ENCODE assay signal across 9 mouse cellular contexts in the genomic region with DNA sequence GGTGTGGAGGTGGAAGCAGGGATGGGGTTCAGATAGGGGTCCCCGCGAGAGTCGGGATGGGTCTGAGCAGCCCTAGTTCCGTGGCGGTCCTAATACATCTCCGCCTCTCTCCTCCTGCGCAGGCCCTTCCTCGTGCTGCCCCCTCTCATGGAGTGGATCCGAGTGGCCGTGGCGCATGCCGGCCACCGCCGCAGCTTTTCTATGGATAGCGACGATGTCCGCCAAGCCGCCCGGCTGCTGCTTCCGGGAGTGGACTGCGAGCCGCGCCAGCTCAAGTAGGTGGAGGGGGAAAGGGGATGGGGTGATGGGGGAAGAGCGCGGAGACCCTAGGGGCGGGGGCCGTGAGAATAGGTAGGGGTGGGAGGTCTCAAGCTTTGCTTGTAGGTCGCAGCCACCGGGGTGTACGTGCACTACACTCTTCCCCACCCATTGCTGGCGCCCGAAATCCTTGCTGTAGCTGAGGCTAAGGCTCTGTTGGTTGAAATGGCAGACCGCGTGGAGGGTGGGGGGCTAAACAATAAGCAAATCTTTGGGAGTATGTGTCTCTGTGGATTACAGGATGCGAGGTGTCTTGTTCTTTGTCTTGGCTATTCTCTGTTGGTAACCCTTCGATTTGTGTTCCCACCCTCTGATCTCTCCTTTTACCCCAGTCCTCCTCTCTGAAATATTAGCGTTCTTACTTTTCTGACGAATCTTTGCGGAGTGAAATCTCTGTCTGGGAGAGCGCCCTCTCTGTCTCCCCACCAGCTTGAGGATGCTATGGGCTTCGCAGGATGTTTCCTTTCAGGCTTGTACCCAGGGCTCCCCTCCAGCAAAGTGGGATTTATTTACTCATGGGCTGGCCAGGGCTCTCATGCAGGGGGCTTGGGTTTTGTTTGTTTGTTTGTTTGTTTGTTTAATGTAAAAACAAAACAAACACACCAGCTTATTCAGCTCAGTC.
DNase-seq lines count a peak whose midpoint lies in the region; ATAC-seq and TF ChIP-seq lines count a peak whose summit lies in the region.
"Had no signal": no experiment of that assay in that cellular context is flagged by ENCODE, and none has a peak within 500 bp of the region (broad histone marks: within the 10 kb centered on the region; RNA-seq: fewer than 3 reads in every experiment).

No protein-coding gene starts in this region.

- no peaks in the 10 kb centered on the region for H3K36me3 ChIP-seq in E14TG2a.4 (ENCODE audit: insufficient read depth, low read length)
- H3K36me3 ChIP-seq: G1E had no signal

- 0 out of 2 replicates have a peak, but pooled peaks have one; percentile 24 for ATAC-seq in megakaryocyte, adult 5-6 weeks (ENCODE audit: poor library complexity, severe bottlenecking)
- no peak for ATAC-seq in CD4-positive, CD25-positive, alpha-beta regulatory T cell, adult 4 months

- DNase-seq in gastrocnemius, postnatal 10 days, result peak; percentile 31
- DNase-seq in gastrocnemius, postnatal 36 days, result no peak
- DNase-seq in embryo, embryonic 9.5 days (ENCODE audit: extremely low spot score), result peak; percentile 60
- peak; percentile 21 for DNase-seq in heart, postnatal 4 days
- peak; percentile 2 for DNase-seq in yolk sac, embryonic 10.5 days (ENCODE audit: low spot score)

- peaks cover 31% of the 10 kb centered on the region for H3K27me3 ChIP-seq in E14TG2a.4 (ENCODE audit: insufficient read depth, low read length)

- TF ChIP-seq CTCF in E14TG2a.4 (conservative IDR thresholded peaks at IDR 0.05; ENCODE audit: low read length), result no peak

- no peaks in the 10 kb centered on the region for H3K9me3 ChIP-seq in E14TG2a.4 (ENCODE audit: low read length)

- peaks cover 28% of the 10 kb centered on the region for H3K4me1 ChIP-seq in E14TG2a.4 (replicated peaks; ENCODE audit: low read depth, low read length)

- peak overlapping the region; percentile 72 for H3K4me3 ChIP-seq in E14TG2a.4 (replicated peaks; ENCODE audit: low read length)

- intact Hi-C loops in gastrocnemius, postnatal 36 days (cut with DNase I), result no loop called here

Comparison
In these comparisons a context has a peak if more than half of its experiments do, and no peak if none do; other contexts are left out.
1. DNase-seq: peak in gastrocnemius, postnatal 10 days (single experiment), embryo, embryonic 9.5 days (single experiment), heart, postnatal 4 days (single experiment) and yolk sac, embryonic 10.5 days (single experiment); none in gastrocnemius, postnatal 36 days (0 of 2).